Mouse (Mus musculus) embryonic facial prominence, embryonic 14.5 days (tissue): Measurements from ENCODE around the gene Ccser2. TPM values are rescaled to one million over a fixed set of nuclear protein-coding genes. Genes with fewer than 3 reads are reported as not detected.

Experiments used
- ATAC-seq: fragments of 200-750 bp; cut with Nextera tagmentation; 2 replicates; pipeline ENCODE4 v1.8.0; 2017; ENCODE audit warnings: low read depth, moderate number of reproducible peaks, moderate TSS enrichment
- DNase-seq: peaks from one replicate; pipeline ENCODE4 v3.0.0-alpha.2; 2015; ENCODE audit warnings: low spot score
- H3K27ac ChIP-seq: fragments of 300-500 bp; sonication (generic); replicated peaks from 2 replicates; pipeline ENCODE4 v1.5.1; 2014; ENCODE audit warnings: low read depth, mild to moderate bottlenecking, low read length, moderate library complexity
- H3K27me3 ChIP-seq: fragments of 300-500 bp; sonication (generic); replicated peaks from 2 replicates; pipeline ENCODE4 v1.6.1; 2014; ENCODE audit warnings: low read length; ENCODE audit not compliant: control insufficient read depth, insufficient read depth
- H3K36me3 ChIP-seq: fragments of 300-500 bp; sonication (generic); 2 replicates; pipeline ENCODE4 v1.6.1; 2014; ENCODE audit warnings: low read length, mixed read lengths; ENCODE audit not compliant: control insufficient read depth, insufficient read depth
- H3K4me1 ChIP-seq: fragments of 300-500 bp; sonication (generic); 2 replicates; pipeline ENCODE4 v1.6.1; 2014; ENCODE audit warnings: antibody characterized with exemption, low read length; ENCODE audit not compliant: control insufficient read depth, insufficient read depth
- H3K4me2 ChIP-seq: fragments of 300-500 bp; sonication (generic); 2 replicates; pipeline ENCODE4 v1.6.1; 2014; ENCODE audit warnings: low read depth, mild to moderate bottlenecking, low read length, moderate library complexity, mixed read lengths
- H3K4me3 ChIP-seq: fragments of 300-500 bp; sonication (generic); 2 replicates; pipeline ENCODE4 v1.5.1; 2014; ENCODE audit warnings: low read depth, mild to moderate bottlenecking, low read length
- H3K9ac ChIP-seq: fragments of 300-500 bp; sonication (generic); 2 replicates; pipeline ENCODE4 v1.6.1; 2014; ENCODE audit warnings: low read depth, mild to moderate bottlenecking, low read length, moderate library complexity, mixed read lengths
- H3K9me3 ChIP-seq: fragments of 300-500 bp; sonication (generic); 2 replicates; pipeline ENCODE4 v1.6.1; 2016; ENCODE audit warnings: low read length; ENCODE audit not compliant: control insufficient read depth
- WGBS: fragments of 180-500 bp; shearing (Covaris S2); extraction: QIAGEN DNeasy Blood & Tissue Kit; methylation state at CpG from one replicate; pipeline ENCODE4 v1.1.7; 2014; 5-methylcytosine and 5-hydroxymethylcytosine counted together
- polyA plus RNA-seq: library from polyadenylated mRNA; unstranded; fragments of >200 nt; fragmentation: Nextera tagmentation; extraction: Ambion mirVana; gene quantifications from 2 replicates; pipeline ENCODE4 v1.2.1, GENCODE M21; 2014

The Ccser2 gene
- polyA plus RNA-seq, 1 experiment from 2014 or later, result 49.6 TPM

DNA sequence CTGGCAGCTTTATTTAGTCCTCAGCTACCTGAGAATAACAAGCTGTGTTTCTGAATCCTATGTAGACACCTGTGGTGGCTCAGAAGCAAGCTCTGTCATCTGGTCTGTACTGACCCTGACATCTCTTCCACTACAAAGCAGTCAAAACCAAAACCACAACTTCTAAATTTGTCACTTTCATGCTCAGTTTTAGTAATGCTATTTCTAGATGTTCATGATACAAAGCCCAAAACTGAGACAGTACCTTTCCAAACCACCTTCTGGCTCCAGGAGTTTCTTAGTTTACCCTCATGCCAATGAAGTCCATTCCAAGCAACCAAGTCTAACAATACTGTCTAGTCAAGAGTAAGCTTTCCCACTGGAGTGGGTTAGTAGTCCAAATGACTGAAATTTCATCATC is 36.5 kb downstream of the Ccser2 start:
- Histone ChIP-seq H3K9ac (no peak overlapping the region), H3K9me3 (no peaks in the 10 kb centered on the region), H3K36me3 (0 out of 2 replicates have a peak, but pooled peaks cover 3% of the 10 kb centered on the region), H3K4me2 (no peak overlapping the region), H3K4me1 (no peaks in the 10 kb centered on the region), H3K27me3 (no peaks in the 10 kb centered on the region), H3K4me3 (no peak overlapping the region), H3K27ac (no peak overlapping the region)
- ATAC-seq (no peak), DNase-seq (no peak)

DNA sequence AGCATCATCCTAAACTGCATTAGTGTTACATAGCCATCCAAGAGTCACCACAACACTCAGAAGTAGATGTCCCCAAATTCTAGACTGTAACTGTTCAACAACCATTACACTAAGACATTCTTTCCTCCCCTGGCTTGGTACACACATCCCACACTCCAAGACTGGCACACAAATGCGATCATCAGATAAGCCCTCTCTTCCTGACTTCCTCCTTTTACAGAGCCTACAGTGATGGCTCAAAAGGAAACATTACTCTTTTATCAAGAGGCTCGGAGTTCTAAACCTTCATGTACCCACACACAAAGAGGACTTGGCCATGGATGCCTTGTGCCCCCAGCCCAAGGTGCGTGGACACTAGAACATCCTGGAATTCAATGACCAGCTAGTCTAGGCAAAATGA is 45.2 kb downstream of the Ccser2 start:
- WGBS, result 91% methylated on average over 3 of the region's 3 CpGs
- H3K36me3 ChIP-seq, result peaks cover 21% of the 10 kb centered on the region
- ATAC-seq (no peak), DNase-seq (no peak)
- no peak overlapping the region for H3K9ac ChIP-seq
- H3K4me3 ChIP-seq, result no peak overlapping the region
- H3K27me3 ChIP-seq, result no peaks in the 10 kb centered on the region
- H3K4me2 ChIP-seq, result no peak overlapping the region
- peaks cover 7% of the 10 kb centered on the region; the same call in 1 of the 2 replicates for H3K4me1 ChIP-seq
- H3K9me3 ChIP-seq, result no peaks in the 10 kb centered on the region
- H3K27ac ChIP-seq, result no peak overlapping the region

DNA sequence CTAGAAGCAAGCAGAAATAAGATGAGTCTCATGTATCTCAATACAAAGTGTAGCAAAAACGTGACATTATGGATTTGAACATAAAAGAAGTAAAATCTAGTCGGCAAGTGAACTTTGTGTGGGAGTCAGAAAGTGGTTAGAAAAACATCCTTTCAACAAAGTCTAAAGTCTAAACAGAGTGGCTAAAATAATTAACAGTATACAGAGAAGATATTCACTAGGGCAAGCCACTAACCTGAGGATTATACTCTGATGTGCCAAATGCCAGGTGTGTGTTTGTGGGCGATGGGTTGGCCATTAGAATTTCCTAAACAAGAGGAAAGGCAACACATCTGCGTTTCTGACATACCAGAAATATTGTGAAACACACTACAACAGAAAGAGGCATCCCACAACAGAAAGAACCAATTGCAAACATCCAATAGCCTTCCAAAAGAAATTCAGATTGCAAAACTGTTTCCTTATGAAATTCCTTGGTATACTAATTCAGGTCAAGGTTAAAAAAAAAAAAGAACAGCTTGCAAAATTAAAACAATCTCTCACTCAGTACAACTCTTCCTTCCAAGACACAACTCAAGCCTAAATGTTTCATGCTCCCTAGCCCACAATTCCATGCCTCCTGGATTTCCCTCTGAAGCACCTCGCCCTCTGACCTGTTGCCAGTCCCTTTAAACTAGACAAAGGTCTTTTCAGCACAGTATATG is 47.1 kb downstream of the Ccser2 start:
- peaks cover 31% of the 10 kb centered on the region for H3K36me3 ChIP-seq
- 76% methylated on average over 5 of the region's 5 CpGs for WGBS
- no peak overlapping the region for H3K9ac ChIP-seq
- H3K9me3 ChIP-seq, result no peaks in the 10 kb centered on the region
- no peak overlapping the region for H3K27ac ChIP-seq
- no peak for DNase-seq
- ATAC-seq, result no peak
- H3K4me3 ChIP-seq, result no peak overlapping the region
- no peaks in the 10 kb centered on the region for H3K27me3 ChIP-seq
- no peak overlapping the region for H3K4me2 ChIP-seq
- peaks cover 11% of the 10 kb centered on the region; the same call in 1 of the 2 replicates for H3K4me1 ChIP-seq

- peaks cover 24% of the 10 kb centered on the region for H3K36me3 ChIP-seq
- H3K9ac ChIP-seq, result no peak overlapping the region
- 82% methylated on average over 8 of the region's 8 CpGs for WGBS
- no peaks in the 10 kb centered on the region for H3K9me3 ChIP-seq
- ATAC-seq (no peak), DNase-seq (no peak)
- H3K27ac ChIP-seq, result peak overlapping the region; percentile 93
- no peak overlapping the region for H3K4me3 ChIP-seq
- peaks cover 11% of the 10 kb centered on the region; the same call in 1 of the 2 replicates for H3K4me1 ChIP-seq
- no peaks in the 10 kb centered on the region for H3K27me3 ChIP-seq
- peak overlapping the region; percentile 53; the same call in 1 of the 2 replicates for H3K4me2 ChIP-seq
These were observed 48.7 kb downstream of the Ccser2 start for GRCm38 (mm10) chr14:36919886-36920285.

GRCm38 (mm10) chr14:36919146-36919545 is 49.4 kb downstream of the Ccser2 start:
- Histone ChIP-seq H3K9ac (peak overlapping the region; percentile 57), H3K36me3 (peaks cover 21% of the 10 kb centered on the region; the same call in 1 of the 2 replicates), H3K4me1 (peaks cover 11% of the 10 kb centered on the region; the same call in 1 of the 2 replicates), H3K9me3 (no peaks in the 10 kb centered on the region), H3K27ac (peak overlapping the region; percentile 93), H3K4me3 (peak overlapping the region; percentile 30), H3K27me3 (no peaks in the 10 kb centered on the region), H3K4me2 (peak overlapping the region; percentile 53)
- peak; percentile 90 for DNase-seq
- peak; percentile 94 for ATAC-seq
- WGBS, result 9% methylated on average over 13 of the region's 13 CpGs

DNA sequence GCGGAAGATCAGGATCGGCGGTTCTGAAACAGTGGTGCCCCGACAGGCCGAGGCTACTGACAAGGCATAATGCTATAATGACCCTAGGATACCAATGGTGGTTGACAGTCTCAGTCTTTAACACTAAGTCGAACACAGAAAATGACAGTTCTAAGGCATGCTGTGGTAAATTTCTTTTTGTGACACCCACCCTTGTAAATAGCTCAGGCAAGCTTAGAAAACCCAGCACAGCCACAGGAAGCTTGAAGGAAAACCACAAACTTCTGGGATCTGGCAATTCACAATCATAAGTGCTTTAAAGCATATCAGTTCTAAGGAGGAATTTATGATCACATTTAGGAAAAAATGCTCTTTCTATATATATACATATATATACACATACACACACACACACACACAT is 53.4 kb downstream of the Ccser2 start:
- no peak for ATAC-seq
- no peak overlapping the region for H3K27ac ChIP-seq
- H3K9ac ChIP-seq, result no peak overlapping the region
- H3K9me3 ChIP-seq, result no peaks in the 10 kb centered on the region
- no peak overlapping the region for H3K4me2 ChIP-seq
- H3K27me3 ChIP-seq, result no peaks in the 10 kb centered on the region
- DNase-seq, result peak; percentile 19
- H3K4me3 ChIP-seq, result no peak overlapping the region
- peaks cover 26% of the 10 kb centered on the region for H3K36me3 ChIP-seq
- H3K4me1 ChIP-seq, result peaks cover 11% of the 10 kb centered on the region; the same call in 1 of the 2 replicates
- 93% methylated on average over 6 of the region's 6 CpGs for WGBS

DNA sequence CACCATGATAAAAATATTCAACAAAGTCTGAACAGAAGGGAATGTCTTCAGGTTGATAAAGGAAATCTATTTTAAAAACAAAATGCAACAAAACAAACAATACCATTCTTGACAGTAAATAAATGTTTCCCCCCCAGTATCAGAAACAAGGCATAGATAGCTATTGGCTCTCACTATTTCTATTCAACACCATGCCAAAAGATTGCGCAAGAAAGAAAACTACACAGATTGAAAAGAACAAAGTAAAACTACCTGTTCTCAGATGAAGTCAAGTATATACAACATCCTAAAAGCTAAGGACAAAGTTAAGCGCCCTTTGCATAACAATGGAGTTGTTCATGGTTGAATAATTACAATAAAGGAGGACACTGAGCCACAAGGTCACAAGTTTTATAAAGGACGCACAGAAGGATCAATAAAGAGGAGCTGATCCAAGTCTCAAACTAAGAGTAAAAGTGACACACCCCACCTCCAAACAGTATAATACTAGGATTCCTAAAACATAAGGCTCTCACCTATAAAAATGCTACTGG is 54.0 kb downstream of the Ccser2 start:
- H3K36me3 ChIP-seq, result peaks cover 27% of the 10 kb centered on the region
- no peak overlapping the region for H3K4me3 ChIP-seq
- WGBS, result 96% methylated on average over 3 of the region's 3 CpGs
- no peak for DNase-seq
- H3K9me3 ChIP-seq, result no peaks in the 10 kb centered on the region
- no peak for ATAC-seq
- no peaks in the 10 kb centered on the region for H3K27me3 ChIP-seq
- peaks cover 5% of the 10 kb centered on the region; the same call in 1 of the 2 replicates for H3K4me1 ChIP-seq
- no peak overlapping the region for H3K4me2 ChIP-seq
- no peak overlapping the region for H3K27ac ChIP-seq
- no peak overlapping the region for H3K9ac ChIP-seq

- DNase-seq (peak; percentile 20), ATAC-seq (no peak)
- H3K27me3 ChIP-seq, result no peaks in the 10 kb centered on the region
- no peak overlapping the region for H3K4me2 ChIP-seq
- H3K9me3 ChIP-seq, result no peaks in the 10 kb centered on the region
- H3K27ac ChIP-seq, result no peak overlapping the region
- H3K4me3 ChIP-seq, result no peak overlapping the region
- H3K4me1 ChIP-seq, result no peaks in the 10 kb centered on the region
- 42% methylated on average over 6 of the region's 6 CpGs for WGBS
- H3K9ac ChIP-seq, result no peak overlapping the region
- H3K36me3 ChIP-seq, result peaks cover 39% of the 10 kb centered on the region
These were observed 56.8 kb downstream of the Ccser2 start for GRCm38 (mm10) chr14:36911738-36912137.
